Comparison of ENCODE assay signal across 21 mouse cellular contexts in the genomic region with DNA sequence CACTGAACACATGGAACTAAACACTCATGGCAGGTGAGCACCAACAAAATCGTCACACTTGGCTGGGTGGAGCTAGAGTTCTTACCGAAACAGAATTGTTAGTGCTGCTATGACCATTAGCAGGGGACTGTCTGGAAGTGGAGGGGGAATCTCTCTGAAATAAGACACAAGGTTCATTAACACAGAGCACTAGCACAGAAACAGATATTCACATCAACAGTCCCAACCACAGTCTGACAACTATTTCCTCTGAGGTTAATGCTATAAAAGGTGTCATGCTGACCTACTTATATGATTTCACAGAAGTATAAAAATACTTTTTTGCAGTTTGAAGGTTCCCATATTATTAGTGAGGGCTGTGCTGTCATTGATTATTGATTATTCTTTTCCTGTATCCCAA.
DNase-seq lines count a peak whose midpoint lies in the region; ATAC-seq lines count a peak whose summit lies in the region.
"Had no signal": no experiment of that assay in that cellular context is flagged by ENCODE, and none has a peak within 500 bp of the region (broad histone marks: within the 10 kb centered on the region; RNA-seq: fewer than 3 reads in every experiment).

No protein-coding gene starts in this region.

- peak; percentile 72 for ATAC-seq in CD4-positive, CD25-positive, alpha-beta regulatory T cell, adult 4 months
- ATAC-seq in hematopoietic stem cell, adult 5-6 weeks (replicated peaks in 1 of 2; ENCODE audit: insufficient read depth in 1 of 2, low FRiP score in 2 of 2, low TSS enrichment in 1 of 2, low read depth in 1 of 2, poor library complexity in 2 of 2, severe bottlenecking in 2 of 2), result peak; percentile 39 to 59; a peak in 3 of 4 replicates
- ATAC-seq: forebrain, embryonic 15.5 days had no signal

- no peaks in the 10 kb centered on the region for H3K36me3 ChIP-seq in splenic B cell, adult 2 months (ENCODE audit: control insufficient read depth, insufficient read depth, low read length, poor library complexity, severe bottlenecking)
- H3K36me3 ChIP-seq: embryonic facial prominence, embryonic 15.5 days; forebrain, embryonic 15.5 days; G1E; heart, embryonic 15.5 days had no signal

- peak; percentile 2 for DNase-seq in thymus, postnatal 14 days
- no peak for DNase-seq in thymus, postnatal 10 days (ENCODE audit: low spot score in 2 of 2)
- peak; percentile 2 for DNase-seq in splenic B cell, adult 2 months (ENCODE audit: low read depth, low spot score)
- DNase-seq in cerebellum, adult 9-10 months, result no peak
- no peak for DNase-seq in layer of hippocampus, postnatal 25 days (ENCODE audit: extremely low spot score in 1 of 2, low spot score in 1 of 2)
- DNase-seq in frontal cortex, postnatal 25 days (ENCODE audit: low spot score in 2 of 2), result no peak
- DNase-seq: adrenal gland, postnatal 10 days; B cell, adult 2 months; cerebellum, adult 11-12 months; cerebellum, adult 9-11 months; cerebellum, postnatal 36 days; embryo, embryonic 11 days; gastrocnemius, postnatal 10 days; heart, adult 18-20 months; heart, postnatal 14 days had no signal

- no peaks in the 10 kb centered on the region for H3K27me3 ChIP-seq in splenic B cell, adult 2 months (ENCODE audit: control insufficient read depth, insufficient read depth, low read length, poor library complexity, severe bottlenecking)
- H3K27me3 ChIP-seq: embryonic facial prominence, embryonic 15.5 days; forebrain, embryonic 15.5 days had no signal

Comparison
In these comparisons a context has a peak if more than half of its experiments do, and no peak if none do; other contexts are left out.
1. DNase-seq: peak in thymus, postnatal 14 days (single experiment) and splenic B cell, adult 2 months (single experiment); none in thymus, postnatal 10 days (0 of 2), cerebellum, adult 9-10 months (single experiment), layer of hippocampus, postnatal 25 days (0 of 2) and frontal cortex, postnatal 25 days (0 of 2).